Mouse (Mus musculus) G1E-ER4 (cell line): ENCODE results near the gene Fam83e. TPM values are rescaled to one million over a fixed set of nuclear protein-coding genes. Genes with fewer than 3 reads are reported as not detected.

Experiments used
- GATA1 ChIP-seq: IDR thresholded peaks from one replicate; pipeline ENCODE4 v1.8.0; 2012; ENCODE audit warnings: low read length, inconsistent platforms
- polyA plus RNA-seq: library from polyadenylated mRNA; stranded (reverse); fragments of >175 nt; gene quantifications from 2 replicates; pipeline ENCODE4 v1.2.3, GENCODE M21; 2012

Gene Fam83e
- polyA plus RNA-seq, 1 experiment: 1.2 TPM

DNA sequence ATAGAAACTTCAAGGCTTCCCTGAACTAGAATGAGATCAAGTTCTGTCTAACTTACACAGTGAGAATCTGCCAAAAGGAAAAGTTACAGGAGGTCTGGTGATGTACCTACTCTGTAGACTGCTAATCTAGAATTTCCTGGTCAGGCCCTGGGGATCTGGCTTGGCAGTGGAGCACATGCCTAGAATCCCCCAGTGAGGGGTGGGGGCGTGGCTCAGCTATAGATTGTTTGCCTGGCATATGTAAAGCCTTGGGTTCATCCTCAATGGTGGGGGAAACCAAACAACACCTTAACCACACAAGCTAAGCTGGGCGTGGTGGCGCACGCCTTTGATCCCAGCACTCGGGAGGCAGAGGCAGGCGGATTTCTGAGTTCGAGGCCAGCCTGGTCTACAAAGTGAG is 23.1 kb upstream of the Fam83e start:
- no peak for TF ChIP-seq GATA1

DNA sequence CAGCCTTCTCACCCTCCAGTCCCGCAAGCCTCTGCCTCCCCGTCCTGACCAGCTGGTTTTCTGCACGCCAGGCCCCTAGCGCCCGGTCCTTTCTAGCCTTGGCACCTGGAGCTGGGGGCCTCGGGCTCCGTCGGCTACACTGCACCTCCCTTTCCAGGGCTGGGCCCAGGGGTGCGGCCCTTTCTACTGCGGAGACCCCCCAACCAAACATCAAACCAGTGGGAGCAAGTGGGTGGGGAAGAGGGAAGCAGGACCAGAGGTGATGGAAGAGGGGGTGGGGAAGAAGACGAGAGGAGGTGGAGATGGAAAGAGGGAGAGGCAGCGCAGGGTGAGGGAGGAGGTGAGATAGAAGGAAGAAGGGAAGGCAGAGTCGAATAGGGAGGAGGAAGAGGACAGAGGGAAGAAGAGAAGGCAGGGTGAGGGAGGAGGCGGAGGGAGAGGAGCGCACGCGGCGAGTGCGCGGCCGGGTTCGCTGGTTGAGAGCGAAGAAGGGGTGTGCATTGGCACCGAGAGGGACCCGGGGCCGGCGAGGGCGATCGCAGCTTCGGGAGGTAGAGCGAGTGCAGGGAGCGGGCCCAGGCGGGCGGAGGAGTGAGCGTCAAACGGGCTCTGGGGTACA is 21.4 kb upstream of the Fam83e start, which contains the start of gene Car11:
Gene Car11, plus strand, starts transcription at position 321 of the 619 bp plus-strand sequence.
- no peak for TF ChIP-seq GATA1

DNA sequence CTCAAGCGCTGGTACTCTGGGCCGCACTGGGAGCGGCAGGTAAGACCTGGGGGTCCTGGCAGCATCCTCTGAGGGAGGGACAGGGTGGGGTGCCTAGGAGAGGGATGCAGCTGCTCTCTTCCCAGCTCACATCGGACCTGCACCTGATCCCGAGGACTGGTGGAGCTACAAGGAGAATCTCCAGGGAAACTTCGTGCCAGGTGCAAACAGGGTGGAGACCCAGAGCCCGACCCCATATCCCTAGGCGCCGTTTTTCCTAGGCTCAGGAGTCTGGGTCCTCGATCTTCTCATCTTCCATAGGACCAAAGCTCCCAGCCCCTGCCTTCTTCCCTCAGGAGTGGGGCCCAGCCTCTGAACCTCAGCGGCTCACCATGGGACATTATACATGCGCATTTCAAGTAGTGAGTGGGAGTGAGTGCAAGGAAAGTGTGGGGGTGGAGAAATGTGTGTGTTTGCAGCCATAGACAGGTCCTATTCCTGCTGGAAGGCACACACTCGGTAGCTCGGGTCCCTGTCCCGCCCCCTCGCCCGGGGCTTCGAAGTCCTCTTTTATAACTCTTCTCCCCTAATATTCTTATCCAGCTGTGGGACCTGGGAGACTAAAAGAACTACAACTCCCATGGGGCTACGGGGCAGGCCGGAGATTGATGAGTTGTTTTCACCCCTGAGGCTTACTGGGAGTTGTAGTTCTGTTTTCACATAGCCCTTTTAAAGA is 20.6 kb upstream of the Fam83e start:
- TF ChIP-seq GATA1: no peak

DNA sequence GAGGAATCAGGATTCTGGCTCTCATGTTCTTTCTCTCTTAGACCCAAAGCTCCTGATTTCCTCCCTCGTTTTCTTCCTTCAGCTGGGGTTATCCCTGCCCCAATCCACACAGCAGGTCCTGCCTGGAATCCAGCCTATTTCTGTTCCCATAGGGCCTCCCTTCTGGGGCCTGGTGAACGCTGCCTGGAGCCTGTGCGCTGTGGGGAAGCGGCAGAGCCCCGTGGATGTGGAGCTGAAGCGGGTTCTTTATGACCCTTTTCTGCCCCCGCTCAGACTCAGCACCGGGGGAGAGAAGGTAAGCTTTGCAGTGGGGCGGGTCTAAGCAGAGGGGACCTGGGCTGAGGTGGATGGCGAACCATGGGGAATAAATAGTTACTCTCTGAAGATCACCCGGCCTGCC is 19.9 kb upstream of the Fam83e start:
- no peak for TF ChIP-seq GATA1

DNA sequence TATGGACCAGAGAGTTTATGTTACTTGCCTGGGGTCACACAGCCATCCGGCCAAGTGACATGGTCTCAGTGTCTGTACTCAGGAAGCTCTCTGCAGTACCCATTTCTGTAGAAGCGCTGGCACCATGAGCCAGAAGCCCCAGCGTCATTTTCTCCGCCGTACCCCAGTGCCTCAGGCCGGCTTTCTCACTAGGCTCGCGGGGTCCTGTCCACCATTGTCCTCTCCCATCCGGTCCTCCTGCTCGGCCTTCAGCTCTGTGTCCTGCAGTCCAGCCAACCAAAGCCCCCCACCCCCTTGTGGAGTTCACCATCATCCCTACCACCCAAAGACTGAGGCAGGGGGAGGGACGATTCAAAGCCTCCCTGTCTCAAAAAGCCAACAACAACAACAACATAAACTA is 19.4 kb upstream of the Fam83e start:
- no peak for TF ChIP-seq GATA1

DNA sequence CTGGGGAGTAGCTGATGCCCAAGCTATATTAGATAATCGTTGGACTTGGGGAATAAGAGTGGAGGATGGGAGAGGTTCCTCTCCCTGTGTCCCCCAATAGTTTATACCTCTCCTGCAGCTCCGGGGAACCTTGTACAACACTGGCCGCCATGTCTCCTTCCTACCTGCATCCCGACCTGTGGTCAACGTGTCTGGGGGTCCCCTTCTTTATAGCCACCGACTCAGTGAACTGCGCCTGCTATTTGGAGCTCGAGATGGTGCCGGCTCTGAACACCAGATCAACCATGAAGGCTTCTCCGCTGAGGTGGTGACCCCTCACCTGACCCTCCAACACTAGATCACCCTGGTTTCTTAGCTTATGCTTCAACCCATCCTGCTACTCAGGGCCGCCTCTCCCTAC is 18.7 kb upstream of the Fam83e start:
- no peak for TF ChIP-seq GATA1

DNA sequence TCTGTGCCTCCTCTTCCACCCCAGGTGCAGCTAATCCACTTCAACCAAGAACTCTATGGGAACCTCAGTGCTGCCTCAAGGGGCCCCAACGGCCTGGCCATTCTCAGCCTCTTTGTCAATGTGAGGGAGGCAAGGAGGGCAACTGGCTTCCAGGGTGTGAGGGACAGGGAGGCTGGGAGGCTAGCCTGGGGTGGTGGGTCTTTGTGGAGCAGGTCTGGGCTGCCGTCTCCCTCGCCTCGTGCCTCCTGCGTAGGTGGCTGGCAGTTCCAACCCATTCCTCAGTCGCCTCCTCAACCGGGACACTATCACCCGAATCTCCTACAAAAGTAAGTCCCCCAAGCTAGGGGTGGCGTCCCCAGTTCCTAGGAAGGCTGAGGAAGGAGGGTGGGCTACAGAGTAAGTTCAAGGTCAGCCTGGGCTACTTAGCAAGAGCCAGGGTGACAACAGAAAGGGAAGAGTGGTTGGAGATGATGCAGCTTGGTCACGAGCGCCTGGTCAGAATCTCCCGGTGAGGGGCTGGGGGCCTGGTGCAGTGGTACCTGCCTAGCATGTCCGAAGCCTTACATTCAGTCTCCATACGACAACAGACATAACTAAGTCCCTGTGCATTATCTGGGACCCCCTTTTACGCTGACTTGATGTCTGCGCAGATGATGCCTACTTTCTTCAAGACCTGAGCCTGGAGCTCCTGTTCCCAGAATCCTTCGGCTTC is 18.0 kb upstream of the Fam83e start:
- no peak for TF ChIP-seq GATA1

DNA sequence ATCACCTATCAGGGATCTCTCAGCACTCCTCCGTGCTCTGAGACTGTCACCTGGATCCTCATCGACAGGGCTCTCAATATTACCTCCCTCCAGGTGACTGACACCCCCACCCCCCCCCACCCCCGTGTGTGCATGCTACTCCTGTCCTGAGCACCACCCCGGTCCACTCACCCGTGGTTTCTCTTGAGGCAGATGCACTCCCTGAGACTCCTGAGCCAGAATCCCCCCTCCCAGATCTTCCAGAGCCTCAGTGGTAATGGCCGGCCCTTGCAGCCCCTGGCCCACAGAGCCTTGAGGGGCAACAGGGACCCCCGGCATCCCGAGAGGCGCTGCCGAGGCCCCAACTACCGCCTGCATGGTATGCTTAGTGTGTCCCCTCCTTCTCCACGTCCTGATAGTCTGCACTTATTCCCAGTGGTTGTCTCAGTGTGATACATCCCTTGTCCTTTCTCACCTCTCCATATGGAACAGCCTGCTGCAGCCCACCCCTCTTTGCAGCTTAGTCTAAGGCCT is 17.4 kb upstream of the Fam83e start:
- no peak for TF ChIP-seq GATA1

DNA sequence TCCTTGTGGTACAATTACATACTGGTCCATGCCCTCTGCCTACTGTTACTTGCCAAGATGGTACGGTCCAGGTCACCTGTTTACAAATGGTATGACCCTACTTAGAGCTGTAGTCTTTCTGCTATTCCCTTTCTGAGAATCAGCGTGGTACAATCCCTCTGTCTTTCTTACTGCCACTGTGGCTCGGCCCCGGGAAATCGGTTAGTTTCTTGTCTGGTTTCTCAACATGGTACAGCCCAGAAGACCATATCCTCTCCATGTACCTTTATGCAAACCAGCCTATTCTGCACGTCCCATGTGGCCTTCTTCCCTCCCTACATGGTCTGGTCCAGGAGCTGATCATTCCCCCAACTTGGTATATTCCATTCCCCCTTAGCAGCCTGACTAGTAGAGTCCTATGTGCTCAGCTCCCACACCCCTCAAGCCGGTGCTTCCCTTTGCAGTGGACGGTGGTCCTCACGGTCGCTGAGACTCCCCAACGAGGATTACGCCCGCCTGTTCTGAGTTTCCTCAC is 16.9 kb upstream of the Fam83e start:
- TF ChIP-seq GATA1: no peak

DNA sequence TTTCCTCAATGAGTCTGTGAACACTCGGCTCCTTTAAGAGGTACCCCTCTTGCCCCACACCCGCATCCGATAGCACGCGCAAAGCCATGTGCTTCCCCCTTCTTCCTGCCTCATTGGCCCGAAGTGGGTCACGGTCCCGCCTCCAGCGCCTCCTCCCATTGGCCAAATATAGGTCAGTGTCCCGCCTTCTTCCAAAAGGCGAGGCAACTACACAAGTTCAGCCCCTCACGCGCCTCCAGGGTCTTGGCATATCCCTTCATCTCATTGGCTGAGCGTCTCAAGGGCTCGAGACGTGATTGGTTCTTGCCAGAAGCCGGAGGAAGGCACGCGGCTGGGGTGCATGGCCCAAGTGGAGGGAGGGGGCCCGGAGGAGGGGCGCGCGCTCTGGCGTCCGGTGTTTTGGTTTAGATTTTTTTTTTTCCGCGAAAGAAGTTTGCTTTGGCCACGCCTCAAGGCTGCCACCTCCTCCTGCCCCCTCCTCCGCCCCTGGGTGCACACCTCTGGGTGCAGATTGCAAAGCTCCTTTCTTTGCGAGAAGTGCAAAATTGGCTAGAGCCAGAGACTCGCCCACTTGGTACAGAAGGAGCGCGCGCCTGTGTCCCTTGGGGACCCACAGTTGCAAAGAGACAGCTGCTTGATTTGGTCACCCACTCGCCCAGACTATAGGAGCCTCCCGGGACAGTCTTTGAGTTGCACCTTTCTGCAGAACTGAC is 16.1 kb upstream of the Fam83e start, which contains the start of gene Dbp:
Gene Dbp, plus strand, starts transcription at position 359 of the 713 bp plus-strand sequence.
- no peak for TF ChIP-seq GATA1

DNA sequence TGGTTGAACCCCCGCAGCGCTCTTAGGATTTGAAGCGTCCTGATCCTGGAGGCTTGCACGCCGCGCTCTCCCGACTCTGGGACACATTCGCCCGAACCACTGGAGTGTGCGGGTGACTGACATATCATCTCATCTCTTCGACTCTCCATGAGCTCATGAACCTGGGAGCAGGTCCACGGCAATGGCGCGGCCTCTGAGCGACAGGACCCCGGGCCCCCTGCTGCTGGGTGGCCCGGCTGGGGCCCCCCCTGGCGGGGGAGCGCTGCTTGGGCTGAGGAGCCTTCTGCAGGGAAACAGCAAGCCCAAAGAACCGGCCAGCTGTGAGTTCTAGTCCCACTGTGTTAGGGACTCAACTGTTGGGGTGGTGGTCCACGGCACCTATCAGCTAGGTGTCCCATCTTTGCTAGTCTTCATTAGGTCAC is 15.6 kb upstream of the Fam83e start:
- TF ChIP-seq GATA1: no peak

DNA sequence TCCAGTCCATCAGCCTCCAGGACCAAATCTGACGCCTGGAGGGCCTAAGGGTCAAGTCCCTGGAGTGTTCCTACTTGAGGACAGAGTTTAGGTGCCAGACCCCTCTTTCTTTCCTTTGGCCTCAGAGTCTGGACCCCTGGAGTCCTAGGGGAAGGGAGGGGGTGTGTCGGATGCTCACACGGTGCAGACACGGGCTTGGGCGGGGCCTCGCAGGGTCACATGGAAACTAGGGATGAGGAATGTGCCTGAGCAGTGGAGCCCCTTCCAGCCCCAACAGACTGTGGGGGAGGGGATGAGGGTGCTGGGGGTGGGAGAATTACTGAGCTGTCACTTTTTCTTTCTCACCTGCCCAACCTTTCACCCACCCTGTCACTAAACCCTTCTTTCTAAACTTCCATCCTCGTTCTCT is 15.1 kb upstream of the Fam83e start:
- no peak for TF ChIP-seq GATA1

DNA sequence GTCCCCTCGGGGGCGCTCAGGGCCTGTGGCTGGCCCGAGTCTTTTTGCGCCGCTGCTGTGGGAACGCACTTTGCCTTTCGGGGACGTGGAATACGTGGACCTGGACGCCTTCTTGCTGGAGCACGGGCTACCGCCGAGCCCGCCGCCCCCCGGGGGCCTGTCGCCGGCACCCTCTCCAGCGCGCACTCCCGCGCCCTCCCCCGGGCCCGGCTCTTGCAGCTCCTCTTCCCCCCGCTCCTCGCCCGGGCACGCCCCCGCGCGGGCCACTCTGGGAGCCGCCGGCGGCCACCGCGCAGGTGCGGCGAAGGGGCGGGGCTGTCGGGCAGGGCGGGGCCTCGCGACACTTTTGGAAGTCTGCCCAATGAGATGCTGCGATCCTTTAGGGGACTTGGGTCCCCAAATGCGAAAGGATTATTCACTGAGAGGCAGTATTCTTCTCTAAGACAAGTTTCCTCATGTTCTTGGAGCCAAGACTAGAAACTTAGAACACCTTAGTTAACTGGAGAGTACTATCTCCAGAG is 14.2 kb upstream of the Fam83e start:
- TF ChIP-seq GATA1: no peak

DNA sequence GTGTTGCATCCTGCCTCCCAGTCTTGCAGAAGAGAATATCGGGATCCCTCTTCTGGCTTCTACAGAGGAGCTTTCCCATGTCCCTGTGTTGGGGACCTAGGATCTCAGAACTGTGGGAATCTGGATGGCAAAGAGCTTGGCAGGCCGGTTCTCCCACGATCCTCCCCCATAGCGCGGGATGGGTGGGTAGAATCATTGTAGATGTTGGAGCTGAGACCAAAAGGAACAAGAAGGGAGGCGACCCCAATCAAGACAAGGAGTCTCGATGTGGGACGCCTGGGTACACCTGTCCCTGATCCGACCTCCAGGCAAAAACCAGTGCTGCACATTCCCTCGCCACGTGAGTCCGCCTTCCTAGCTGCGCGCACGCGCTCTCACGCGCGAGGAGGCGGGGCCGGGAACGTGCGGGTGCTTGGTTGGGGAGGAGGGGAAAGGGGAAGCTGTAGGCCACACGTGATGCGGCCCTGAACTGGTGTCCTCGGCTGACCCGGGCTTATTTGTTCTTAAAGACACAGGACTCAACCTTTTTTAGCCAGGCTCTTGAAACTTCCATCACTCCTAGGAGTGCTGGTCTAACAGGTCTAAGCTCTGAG is 13.5 kb upstream of the Fam83e start:
- TF ChIP-seq GATA1: no peak
